Mouse (Mus musculus): Measurements from ENCODE around the gene Pld4. TPM values are rescaled to one million over a fixed set of nuclear protein-coding genes. Genes with fewer than 3 reads are reported as not detected.

The Pld4 gene
- total and polyA plus RNA-seq, 2 experiments from 2014 or later: 6.2 to 8.0 TPM

GRCm38 (mm10) chr12:112737761-112738160, 22.7 kb upstream of the Pld4 start:
- Histone ChIP-seq H3K9me3 (ENCODE audit: low read length) (no peaks in the 10 kb centered on the region), H3K9ac (no peak overlapping the region), H3K27me3 (ENCODE audit: insufficient read depth, low read length) (no peaks in the 10 kb centered on the region), H3K36me3 (ENCODE audit: insufficient read depth) (peaks cover 85% of the 10 kb centered on the region), H3K4me3 (ENCODE audit: low read depth, low read length) (no peak overlapping the region), H3K27ac (ENCODE audit: low read depth, low read length) (no peak overlapping the region), H3K4me2 (ENCODE audit: low read depth) (no peak overlapping the region), H3K4me1 (ENCODE audit: insufficient read depth) (0 out of 2 replicates have a peak, but pooled peaks cover under 1% of the 10 kb centered on the region)
- no peak for TF ChIP-seq CTCF (IDR thresholded peaks at IDR 0.05; ENCODE audit: low read depth)
- 77% methylated on average over 14 of the region's 14 CpGs for WGBS
- DNase-seq: no peak
- no peak; the same call in 1 of the 2 replicates for ATAC-seq

GRCm38 (mm10) chr12:112738281-112739022, 22.0 kb upstream of the Pld4 start:
- no peak for TF ChIP-seq CTCF (IDR thresholded peaks at IDR 0.05; ENCODE audit: low read depth)
- no peaks in the 10 kb centered on the region for H3K9me3 ChIP-seq (ENCODE audit: low read length)
- no peak overlapping the region for H3K4me2 ChIP-seq (ENCODE audit: low read depth)
- H3K4me1 ChIP-seq (ENCODE audit: insufficient read depth): 0 out of 2 replicates have a peak, but pooled peaks cover 4% of the 10 kb centered on the region
- DNase-seq (no peak), ATAC-seq (no peak)
- no peak overlapping the region for H3K27ac ChIP-seq (ENCODE audit: low read depth, low read length)
- H3K9ac ChIP-seq: no peak overlapping the region
- H3K36me3 ChIP-seq (ENCODE audit: insufficient read depth): peaks cover 78% of the 10 kb centered on the region
- H3K4me3 ChIP-seq (ENCODE audit: low read depth, low read length): no peak overlapping the region
- H3K27me3 ChIP-seq (ENCODE audit: insufficient read depth, low read length): no peaks in the 10 kb centered on the region
- 94% methylated on average over 31 of the region's 31 CpGs for WGBS

- Histone ChIP-seq H3K4me1 (ENCODE audit: insufficient read depth) (0 out of 2 replicates have a peak, but pooled peaks cover 4% of the 10 kb centered on the region), H3K4me2 (ENCODE audit: low read depth) (no peak overlapping the region), H3K27ac (ENCODE audit: low read depth, low read length) (no peak overlapping the region), H3K9me3 (ENCODE audit: low read length) (no peaks in the 10 kb centered on the region), H3K4me3 (ENCODE audit: low read depth, low read length) (no peak overlapping the region), H3K9ac (no peak overlapping the region), H3K27me3 (ENCODE audit: insufficient read depth, low read length) (no peaks in the 10 kb centered on the region), H3K36me3 (ENCODE audit: insufficient read depth) (peaks cover 78% of the 10 kb centered on the region)
- 0 out of 2 replicates have a peak, but pooled peaks have one; percentile 2 for ATAC-seq
- no peak for TF ChIP-seq CTCF (IDR thresholded peaks at IDR 0.05; ENCODE audit: low read depth)
- WGBS: 85% methylated on average over 24 of the region's 24 CpGs
- no peak for DNase-seq
Observed at GRCm38 (mm10) chr12:112739023-112739568, 21.4 kb upstream of the Pld4 start.

GRCm38 (mm10) chr12:112742768-112743167, 17.7 kb upstream of the Pld4 start:
- no peak for TF ChIP-seq CTCF (IDR thresholded peaks at IDR 0.05; ENCODE audit: low read depth)
- DNase-seq (no peak), ATAC-seq (peak; percentile 3; the same call in 1 of the 2 replicates)
- Histone ChIP-seq H3K4me3 (ENCODE audit: low read depth, low read length) (no peak overlapping the region), H3K27ac (ENCODE audit: low read depth, low read length) (peak overlapping the region; percentile 57), H3K9ac (peak overlapping the region; percentile 29; the same call in 1 of the 2 replicates), H3K27me3 (ENCODE audit: insufficient read depth, low read length) (no peaks in the 10 kb centered on the region), H3K4me1 (ENCODE audit: insufficient read depth) (peaks cover 4% of the 10 kb centered on the region; the same call in 1 of the 2 replicates), H3K36me3 (ENCODE audit: insufficient read depth) (peaks cover 60% of the 10 kb centered on the region), H3K4me2 (ENCODE audit: low read depth) (no peak overlapping the region), H3K9me3 (ENCODE audit: low read length) (no peaks in the 10 kb centered on the region)
- 76% methylated on average over 6 of the region's 6 CpGs for WGBS

GRCm38 (mm10) chr12:112743168-112743975, 17.1 kb upstream of the Pld4 start:
- peak overlapping the region; percentile 57 for H3K27ac ChIP-seq (ENCODE audit: low read depth, low read length)

GRCm38 (mm10) chr12:112744211-112744610, 16.2 kb upstream of the Pld4 start:
- 81% methylated on average over 11 of the region's 11 CpGs for WGBS
- Histone ChIP-seq H3K4me3 (ENCODE audit: low read depth, low read length) (no peak overlapping the region), H3K27ac (ENCODE audit: low read depth, low read length) (no peak overlapping the region), H3K9me3 (ENCODE audit: low read length) (no peaks in the 10 kb centered on the region), H3K36me3 (ENCODE audit: insufficient read depth) (peaks cover 46% of the 10 kb centered on the region), H3K27me3 (ENCODE audit: insufficient read depth, low read length) (no peaks in the 10 kb centered on the region), H3K4me1 (ENCODE audit: insufficient read depth) (peaks cover 4% of the 10 kb centered on the region; the same call in 1 of the 2 replicates), H3K4me2 (ENCODE audit: low read depth) (no peak overlapping the region), H3K9ac (peak overlapping the region; percentile 14; the same call in 1 of the 2 replicates)
- no peak for ATAC-seq
- DNase-seq: no peak
- no peak for TF ChIP-seq CTCF (IDR thresholded peaks at IDR 0.05; ENCODE audit: low read depth)

More at GRCm38 (mm10) chr12:112743168-112743975, 17.1 kb upstream of the Pld4 start:
- 53% methylated on average over 25 of the region's 25 CpGs for WGBS
- peak; percentile 92 for TF ChIP-seq CTCF (IDR thresholded peaks at IDR 0.05; ENCODE audit: low read depth)
- Histone ChIP-seq H3K9me3 (ENCODE audit: low read length) (no peaks in the 10 kb centered on the region), H3K4me2 (ENCODE audit: low read depth) (no peak overlapping the region), H3K36me3 (ENCODE audit: insufficient read depth) (peaks cover 54% of the 10 kb centered on the region), H3K4me1 (ENCODE audit: insufficient read depth) (peaks cover 4% of the 10 kb centered on the region; the same call in 1 of the 2 replicates), H3K27me3 (ENCODE audit: insufficient read depth, low read length) (no peaks in the 10 kb centered on the region), H3K4me3 (ENCODE audit: low read depth, low read length) (no peak overlapping the region), H3K9ac (peak overlapping the region; percentile 29; the same call in 1 of the 2 replicates)
- DNase-seq (peak; percentile 82), ATAC-seq (peak; percentile 89)

Measured in forebrain, postnatal 0 days (tissue).